Mouse (Mus musculus): ENCODE results near the gene Metrnl.
"Not testable (repeated sequence)": the region's sequence is repeated elsewhere in the genome, so short reads cannot be mapped to it uniquely, and the experiment has no call there.

DNA sequence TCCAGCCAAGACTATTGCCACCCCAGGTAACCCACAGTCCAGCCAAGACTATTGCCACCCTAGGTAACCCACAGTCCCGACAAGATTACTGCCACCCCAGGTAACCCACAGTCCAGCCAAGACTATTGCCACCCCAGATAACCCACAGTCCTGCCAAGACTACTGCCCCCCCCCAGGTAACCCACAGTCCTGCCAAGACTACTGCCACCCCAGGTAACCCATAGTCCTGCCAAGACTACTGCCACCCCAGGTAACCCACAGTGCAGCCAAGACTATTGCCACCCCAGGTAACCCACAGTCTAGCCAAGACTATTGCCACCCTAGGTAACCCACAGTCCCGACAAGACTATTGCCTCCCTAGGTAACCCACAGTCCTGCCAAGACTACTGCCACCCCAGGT, 40.7 kb upstream of the Metrnl start:
- TF ChIP-seq CTCF, EP300 (IDR thresholded peaks at IDR 0.05; ENCODE audit: low read depth): not testable (repeated sequence)

All from liver, postnatal 0 days (tissue).